Mouse (Mus musculus): ENCODE measurements around the gene Heyl.
"Not testable (repeated sequence)": the region's sequence is repeated elsewhere in the genome, so short reads cannot be mapped to it uniquely, and the experiment has no call there.

Gene Heyl

DNA sequence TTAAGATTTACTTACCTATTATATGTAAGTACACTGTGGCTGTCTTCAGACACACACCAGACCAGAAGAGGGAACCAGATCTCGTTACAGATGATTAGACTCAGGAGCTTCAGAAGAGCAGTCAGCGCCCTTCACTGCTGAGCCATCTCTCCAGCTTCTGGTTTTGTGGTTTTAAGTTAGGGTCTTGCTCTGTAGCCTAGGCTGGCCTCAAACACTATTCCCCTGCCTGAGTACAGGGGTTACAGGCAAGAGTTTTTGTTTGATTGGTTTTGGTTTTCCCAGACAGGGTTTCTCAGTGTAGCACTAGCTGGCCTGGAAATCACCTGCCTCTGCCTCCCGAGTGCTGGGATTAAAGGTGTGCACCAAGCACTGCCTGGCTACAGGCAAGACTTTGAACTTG lies 59.0 kb downstream of the Heyl start:
- no peak for DNase-seq (ENCODE audit: low read depth, low spot score)
- H3K27me3 ChIP-seq (ENCODE audit: control insufficient read depth, insufficient read depth, low read length, poor library complexity, severe bottlenecking) = no peaks in the 10 kb centered on the region
- H3K36me3 ChIP-seq (ENCODE audit: control insufficient read depth, insufficient read depth, low read length, poor library complexity, severe bottlenecking) = peaks cover 30% of the 10 kb centered on the region

DNA sequence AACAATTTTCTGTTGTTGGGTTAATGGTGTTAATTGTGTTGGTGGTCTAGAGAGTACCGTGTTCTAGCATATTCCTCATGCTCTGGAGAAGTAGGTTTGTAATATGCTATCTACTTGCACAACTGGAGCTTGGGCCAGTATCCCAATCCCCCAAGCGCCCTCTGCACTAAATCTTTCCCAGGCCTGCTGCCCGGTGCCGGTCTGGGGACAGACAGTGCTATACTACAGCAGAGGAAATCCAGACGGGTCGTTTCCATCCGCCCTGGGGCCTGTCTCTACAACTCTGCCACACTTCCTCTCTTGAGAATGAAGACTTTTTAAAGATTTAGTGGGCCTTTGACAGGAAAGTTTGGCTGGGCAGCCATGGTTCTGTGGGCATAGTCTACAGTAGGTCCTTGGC lies 59.6 kb downstream of the Heyl start:
- Histone ChIP-seq H3K36me3 (ENCODE audit: control insufficient read depth, insufficient read depth, low read length, poor library complexity, severe bottlenecking) (peaks cover 30% of the 10 kb centered on the region), H3K27me3 (ENCODE audit: control insufficient read depth, insufficient read depth, low read length, poor library complexity, severe bottlenecking) (no peaks in the 10 kb centered on the region)
- DNase-seq (ENCODE audit: low read depth, low spot score) = no peak

DNA sequence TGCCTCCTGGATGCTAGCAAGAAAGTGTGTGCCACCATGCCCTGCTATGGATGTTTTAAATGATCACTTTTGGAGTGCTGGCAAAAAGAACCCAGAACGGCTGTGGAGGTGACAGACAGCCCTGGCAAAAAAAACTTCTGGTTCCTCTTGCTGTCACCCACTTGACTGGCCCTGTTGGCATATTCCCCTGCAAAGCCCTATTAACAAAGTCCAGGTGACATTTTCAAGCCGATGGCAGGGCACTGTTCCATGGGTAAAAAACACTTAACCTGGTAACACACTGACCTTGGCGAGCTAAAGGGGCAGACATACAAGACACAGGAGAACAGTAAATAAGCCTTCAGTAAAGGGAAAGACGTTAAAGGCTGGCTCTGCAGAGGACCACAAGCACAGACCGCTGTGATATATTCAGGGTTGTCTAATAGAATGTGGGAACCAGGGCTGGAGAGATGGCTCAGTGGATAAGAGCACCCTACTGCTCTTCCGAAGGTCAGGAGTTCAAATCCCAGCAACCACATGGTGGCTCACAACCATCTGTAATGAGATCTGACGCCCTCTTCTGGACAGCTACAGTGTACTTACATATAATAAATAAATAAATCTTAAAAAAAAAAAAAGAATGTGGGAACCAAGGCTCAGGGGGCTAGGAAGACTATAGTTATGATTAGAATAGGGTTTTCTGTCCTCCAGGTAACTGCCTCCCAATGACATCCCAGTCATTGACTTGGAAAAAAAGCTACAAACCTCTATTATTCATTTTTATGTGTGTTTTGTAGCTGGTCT lies 60.5 kb downstream of the Heyl start:
- Histone ChIP-seq H3K27me3 (ENCODE audit: control insufficient read depth, insufficient read depth, low read length, poor library complexity, severe bottlenecking) (no peaks in the 10 kb centered on the region), H3K36me3 (ENCODE audit: control insufficient read depth, insufficient read depth, low read length, poor library complexity, severe bottlenecking) (peaks cover 28% of the 10 kb centered on the region)
- no peak for DNase-seq (ENCODE audit: low read depth, low spot score)

DNA sequence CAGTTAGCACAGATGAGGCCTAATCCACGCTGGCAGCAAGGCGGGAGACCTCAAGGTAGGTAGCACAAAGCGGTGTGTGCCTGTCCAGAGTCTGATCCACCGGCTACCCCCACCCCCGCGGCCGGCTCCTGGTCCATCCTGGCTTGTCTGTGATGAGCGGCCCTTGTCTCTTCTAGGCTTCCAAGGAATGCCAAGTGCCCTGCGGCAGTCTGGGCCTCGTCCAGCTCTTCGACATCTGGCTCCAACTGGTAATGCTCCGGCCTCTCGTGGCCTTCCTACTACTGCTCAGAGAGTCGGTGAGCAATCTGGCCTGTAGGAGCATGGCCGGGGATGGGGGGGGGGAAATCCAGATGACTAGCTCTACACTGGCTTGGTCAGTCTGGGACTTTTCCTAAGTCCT lies 61.7 kb downstream of the Heyl start:
- not testable (repeated sequence) for DNase-seq (ENCODE audit: low read depth, low spot score); H3K27me3 ChIP-seq (ENCODE audit: control insufficient read depth, insufficient read depth, low read length, poor library complexity, severe bottlenecking)
- H3K36me3 ChIP-seq (ENCODE audit: control insufficient read depth, insufficient read depth, low read length, poor library complexity, severe bottlenecking) = peaks cover 24% of the 10 kb centered on the region

DNA sequence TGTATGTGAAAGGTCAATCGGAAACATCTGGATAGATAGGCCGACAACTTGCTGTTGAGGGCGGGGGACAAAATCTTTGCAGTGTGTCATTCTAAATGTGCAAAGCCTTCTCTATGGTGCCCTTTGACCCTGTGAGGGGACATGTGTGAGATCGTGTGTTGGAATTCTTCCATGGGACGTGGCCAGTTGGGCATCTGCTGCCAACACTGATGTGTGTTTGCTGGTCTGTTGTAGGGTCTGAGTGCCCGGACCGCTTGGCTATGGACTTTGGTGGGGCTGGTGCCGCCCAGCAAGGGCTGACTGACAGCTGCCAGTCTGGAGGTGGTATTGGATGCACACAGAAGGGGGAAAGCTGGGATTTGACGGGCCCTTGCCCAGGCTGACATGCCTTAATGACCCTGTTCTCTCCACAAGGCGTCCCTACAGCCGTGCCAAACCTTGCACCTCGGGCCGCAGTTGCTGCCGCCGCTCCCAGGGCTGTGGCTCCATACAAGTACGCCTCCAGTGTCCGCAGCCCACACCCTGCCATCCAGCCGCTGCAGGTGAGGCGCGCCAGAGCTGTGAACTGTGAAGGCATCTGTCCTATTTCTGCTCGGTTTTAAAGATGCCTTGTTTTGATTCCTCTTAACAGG lies 62.3 kb downstream of the Heyl start:
- Histone ChIP-seq H3K36me3 (ENCODE audit: control insufficient read depth, insufficient read depth, low read length, poor library complexity, severe bottlenecking) (peaks cover 24% of the 10 kb centered on the region), H3K27me3 (ENCODE audit: control insufficient read depth, insufficient read depth, low read length, poor library complexity, severe bottlenecking) (no peaks in the 10 kb centered on the region)
- no peak for DNase-seq (ENCODE audit: low read depth, low spot score)

DNA sequence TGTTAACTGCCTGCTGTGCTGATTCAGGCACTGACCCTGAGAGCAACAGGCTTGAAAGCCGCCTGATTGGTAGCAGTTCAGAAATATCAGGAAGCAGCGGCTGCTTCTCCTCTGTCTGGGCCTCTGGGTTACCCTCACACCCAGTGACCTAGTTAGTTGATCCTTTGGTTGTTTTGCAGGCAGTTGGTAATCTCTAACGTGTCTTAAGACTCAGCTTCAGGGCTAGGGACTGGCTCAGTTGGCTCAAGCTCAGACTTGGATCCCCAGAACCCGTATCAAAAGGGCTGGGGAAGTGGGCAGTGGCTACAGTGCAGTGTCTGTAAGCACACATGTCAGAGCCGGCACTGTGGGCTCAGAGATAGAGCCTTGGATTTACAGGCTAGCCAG lies 62.8 kb downstream of the Heyl start:
- no peak for DNase-seq (ENCODE audit: low read depth, low spot score)
- H3K36me3 ChIP-seq (ENCODE audit: control insufficient read depth, insufficient read depth, low read length, poor library complexity, severe bottlenecking) = peaks cover 20% of the 10 kb centered on the region
- no peaks in the 10 kb centered on the region for H3K27me3 ChIP-seq (ENCODE audit: control insufficient read depth, insufficient read depth, low read length, poor library complexity, severe bottlenecking)

DNA sequence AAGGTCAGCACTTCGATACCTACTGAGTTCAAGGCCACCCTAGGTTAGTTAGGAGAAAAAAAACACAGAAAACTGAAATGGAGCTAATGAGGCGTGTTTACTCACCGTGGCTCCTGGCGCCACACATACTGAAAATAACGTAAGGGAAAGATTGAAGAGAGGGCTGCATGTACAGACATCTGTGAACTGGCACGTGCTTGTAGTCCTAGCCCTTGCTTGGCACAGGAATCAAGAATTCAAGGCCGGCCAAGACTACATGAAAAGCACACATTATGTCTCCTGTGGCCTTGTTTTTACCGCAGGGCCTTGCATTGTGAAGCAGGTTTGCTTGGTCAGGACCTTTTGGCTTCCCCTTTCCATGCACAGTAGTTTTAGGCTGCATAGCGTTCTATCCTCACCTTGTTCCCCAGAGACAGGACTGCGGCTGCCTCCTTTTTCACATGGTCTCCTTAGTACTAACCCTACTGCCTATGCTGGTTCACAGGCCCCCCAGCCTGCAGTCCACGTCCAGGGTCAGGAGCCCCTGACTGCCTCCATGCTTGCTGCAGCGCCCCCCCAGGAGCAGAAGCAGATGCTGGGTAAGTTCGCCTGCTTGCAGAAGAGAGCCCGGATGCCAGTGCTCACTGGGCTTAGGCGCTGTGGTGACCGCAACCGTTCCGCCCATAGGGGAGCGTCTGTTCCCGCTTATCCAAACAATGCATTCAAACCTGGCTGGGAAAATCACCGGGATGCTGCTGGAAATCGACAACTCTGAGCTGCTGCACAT lies 64.0 kb downstream of the Heyl start:
- no peak for DNase-seq (ENCODE audit: low read depth, low spot score)

DNA sequence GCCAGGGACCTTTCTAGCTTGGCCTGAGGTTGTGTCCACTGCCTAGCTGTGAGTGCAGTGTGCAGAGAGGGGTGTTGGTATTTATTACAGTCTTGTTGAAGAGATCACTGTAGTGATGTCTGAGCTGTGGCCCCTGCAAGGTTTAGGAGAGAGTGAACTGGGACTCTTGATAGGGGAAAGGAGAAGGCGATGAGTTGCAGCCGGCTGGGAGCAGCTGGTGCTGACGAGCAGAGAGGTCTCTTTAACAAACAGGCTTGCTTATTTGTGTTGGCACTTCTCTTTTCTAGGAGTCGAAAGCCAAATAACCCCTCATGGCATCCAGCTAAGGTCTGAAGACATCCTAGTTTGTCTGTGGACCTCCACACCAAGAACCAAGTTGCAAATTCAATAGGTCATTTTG lies 64.9 kb downstream of the Heyl start:
- H3K36me3 ChIP-seq (ENCODE audit: control insufficient read depth, insufficient read depth, low read length, poor library complexity, severe bottlenecking) = peaks cover 11% of the 10 kb centered on the region

More for the DNA sequence above, 64.0 kb downstream of the Heyl start:
- peaks cover 13% of the 10 kb centered on the region for H3K36me3 ChIP-seq (ENCODE audit: control insufficient read depth, insufficient read depth, low read length, poor library complexity, severe bottlenecking)
- H3K27me3 ChIP-seq (ENCODE audit: control insufficient read depth, insufficient read depth, low read length, poor library complexity, severe bottlenecking) = no peaks in the 10 kb centered on the region

GRCm38 (mm10) chr4:123298980-123299670 lies 65.8 kb downstream of the Heyl start:
- Histone ChIP-seq H3K36me3 (ENCODE audit: control insufficient read depth, insufficient read depth, low read length, poor library complexity, severe bottlenecking) (peaks cover 9% of the 10 kb centered on the region), H3K27me3 (ENCODE audit: control insufficient read depth, insufficient read depth, low read length, poor library complexity, severe bottlenecking) (no peaks in the 10 kb centered on the region)
- DNase-seq (ENCODE audit: low read depth, low spot score) = no peak

More for the DNA sequence above, 64.9 kb downstream of the Heyl start:
- H3K27me3 ChIP-seq (ENCODE audit: control insufficient read depth, insufficient read depth, low read length, poor library complexity, severe bottlenecking) = no peaks in the 10 kb centered on the region
- DNase-seq (ENCODE audit: low read depth, low spot score) = no peak

Data from splenic B cell, adult 2 months (primary cell).